Mouse (Mus musculus) heart, postnatal 4 days (tissue): ENCODE measurements at regions not wholly inside any gene's neighbourhood (a gene's known extent, or its start where the extent isn't known, plus 50 kb on each side); places are given as distances from the start of the nearest gene placed in this dataset.
A peak's percentile ranks its signal among the peaks of the same experiment; 100 is the strongest.

Experiments used
- DNase-seq: peaks from one replicate; pipeline ENCODE4 v3.0.0; 2021

- no peak for DNase-seq
These were observed 443.0 kb upstream of the Fam19a5 start for GRCm38 (mm10) chr15:87101146-87101545.

- no peak for DNase-seq
These were observed 441.9 kb upstream of the Fam19a5 start for GRCm38 (mm10) chr15:87102211-87102610.

GRCm38 (mm10) chr15:87105951-87106350 lies 438.1 kb upstream of the Fam19a5 start:
- no peak for DNase-seq

- DNase-seq = peak; percentile 12
These were observed 436.4 kb upstream of the Fam19a5 start for GRCm38 (mm10) chr15:87107701-87108100.

GRCm38 (mm10) chr15:87108411-87108810 lies 435.7 kb upstream of the Fam19a5 start:
- no peak for DNase-seq

- no peak for DNase-seq
These were observed 421.4 kb upstream of the Fam19a5 start for GRCm38 (mm10) chr15:87122656-87123055.

- DNase-seq = no peak
These were observed 418.5 kb upstream of the Fam19a5 start for GRCm38 (mm10) chr15:87125427-87126148.

GRCm38 (mm10) chr15:87138870-87139269 lies 405.2 kb upstream of the Fam19a5 start:
- DNase-seq = no peak

GRCm38 (mm10) chr15:87169136-87169535 lies 375.0 kb upstream of the Fam19a5 start:
- no peak for DNase-seq

- no peak for DNase-seq
These were observed 373.2 kb upstream of the Fam19a5 start for GRCm38 (mm10) chr15:87170890-87171289.

- no peak for DNase-seq
These were observed 371.0 kb upstream of the Fam19a5 start for GRCm38 (mm10) chr15:87173096-87173495.

GRCm38 (mm10) chr15:87178646-87179045 lies 365.5 kb upstream of the Fam19a5 start:
- no peak for DNase-seq

GRCm38 (mm10) chr15:87180836-87181235 lies 363.3 kb upstream of the Fam19a5 start:
- DNase-seq = no peak

GRCm38 (mm10) chr15:87184248-87184647 lies 359.9 kb upstream of the Fam19a5 start:
- DNase-seq = no peak

GRCm38 (mm10) chr15:87188816-87189455 lies 355.2 kb upstream of the Fam19a5 start:
- no peak for DNase-seq

GRCm38 (mm10) chr15:87191901-87192300 lies 352.2 kb upstream of the Fam19a5 start:
- no peak for DNase-seq

- DNase-seq = no peak
These were observed 347.7 kb upstream of the Fam19a5 start for GRCm38 (mm10) chr15:87196306-87196893.

GRCm38 (mm10) chr15:87199641-87200040 lies 344.5 kb upstream of the Fam19a5 start:
- DNase-seq = no peak

GRCm38 (mm10) chr15:87200282-87201048 lies 343.6 kb upstream of the Fam19a5 start:
- no peak for DNase-seq

GRCm38 (mm10) chr15:87201055-87201454 lies 343.0 kb upstream of the Fam19a5 start:
- DNase-seq = no peak

- no peak for DNase-seq
These were observed 314.1 kb upstream of the Fam19a5 start for GRCm38 (mm10) chr15:87229951-87230350.

GRCm38 (mm10) chr15:87236096-87236495 lies 308.0 kb upstream of the Fam19a5 start:
- no peak for DNase-seq

- DNase-seq = no peak
These were observed 305.0 kb upstream of the Fam19a5 start for GRCm38 (mm10) chr15:87239057-87239456.
